Mouse (Mus musculus) adrenal gland (tissue): Measurements from ENCODE around the gene Ank.

Experiments
- intact Hi-C: fragments of 180-260 bp; cut with DNase I; formaldehyde crosslinking; loops from one replicate; pipeline ENCODE4 v1.15.1; 2025

Ank gene

GRCm38 (mm10) chr15:27536186-27536585 is 69.7 kb downstream of the Ank start:
- intact Hi-C loops, result no loop called here

- intact Hi-C loops, result no loop called here
Measured at GRCm38 (mm10) chr15:27536771-27537170, 70.3 kb downstream of the Ank start.

- intact Hi-C loops, result no loop called here
Measured at GRCm38 (mm10) chr15:27537519-27538223, 71.2 kb downstream of the Ank start.

- intact Hi-C loops, result no loop called here
Measured at GRCm38 (mm10) chr15:27539745-27540144, 73.3 kb downstream of the Ank start.

- intact Hi-C loops, result no loop called here
Measured at GRCm38 (mm10) chr15:27545203-27545602, 78.7 kb downstream of the Ank start.

GRCm38 (mm10) chr15:27548110-27548509 is 81.6 kb downstream of the Ank start:
- intact Hi-C loops, result no loop called here

- intact Hi-C loops, result no loop called here
Measured at GRCm38 (mm10) chr15:27549071-27549470, 82.6 kb downstream of the Ank start.

GRCm38 (mm10) chr15:27549878-27550277 is 83.4 kb downstream of the Ank start:
- intact Hi-C loops, result no loop called here

- intact Hi-C loops, result no loop called here
Measured at GRCm38 (mm10) chr15:27550358-27550992, 84.0 kb downstream of the Ank start.

- intact Hi-C loops, result no loop called here
Measured at GRCm38 (mm10) chr15:27551117-27552114, 84.9 kb downstream of the Ank start.

- intact Hi-C loops, result no loop called here
Measured at GRCm38 (mm10) chr15:27552129-27552700, 85.7 kb downstream of the Ank start.

- intact Hi-C loops, result no loop called here
Measured at GRCm38 (mm10) chr15:27553554-27553953, 87.1 kb downstream of the Ank start.

GRCm38 (mm10) chr15:27558456-27559147 is 92.1 kb downstream of the Ank start:
- intact Hi-C loops, result no loop called here

- intact Hi-C loops, result no loop called here
Measured at GRCm38 (mm10) chr15:27560315-27560714, 93.8 kb downstream of the Ank start.

- intact Hi-C loops, result no loop called here
Measured at GRCm38 (mm10) chr15:27564106-27565100, 97.9 kb downstream of the Ank start.

- intact Hi-C loops, result no loop called here
Measured at GRCm38 (mm10) chr15:27565626-27566185, 99.2 kb downstream of the Ank start.

- intact Hi-C loops, result no loop called here
Measured at GRCm38 (mm10) chr15:27567356-27567755, 100.9 kb downstream of the Ank start.

GRCm38 (mm10) chr15:27568371-27568770 is 101.9 kb downstream of the Ank start:
- intact Hi-C loops, result no loop called here

GRCm38 (mm10) chr15:27569924-27570323 is 103.4 kb downstream of the Ank start:
- intact Hi-C loops, result no loop called here
